Mouse (Mus musculus) lung, adult 2 months (tissue): Measurements from ENCODE around the gene Mtmr1.

Source experiments
- CTCF ChIP-seq: fragments of 200-500 bp; IDR thresholded peaks from 2 replicates; pipeline ENCODE4 v1.5.1; 2011; ENCODE audit warnings: mild to moderate bottlenecking, low read length, control low read depth; ENCODE audit not compliant: insufficient read depth
- POLR2A ChIP-seq: fragments of 200-500 bp; IDR thresholded peaks from 2 replicates; pipeline ENCODE4 v1.6.1; 2011; ENCODE audit warnings: low read depth, mild to moderate bottlenecking, control low read depth, low read length, borderline replicate concordance; ENCODE audit errors: extremely low read depth

DNA sequence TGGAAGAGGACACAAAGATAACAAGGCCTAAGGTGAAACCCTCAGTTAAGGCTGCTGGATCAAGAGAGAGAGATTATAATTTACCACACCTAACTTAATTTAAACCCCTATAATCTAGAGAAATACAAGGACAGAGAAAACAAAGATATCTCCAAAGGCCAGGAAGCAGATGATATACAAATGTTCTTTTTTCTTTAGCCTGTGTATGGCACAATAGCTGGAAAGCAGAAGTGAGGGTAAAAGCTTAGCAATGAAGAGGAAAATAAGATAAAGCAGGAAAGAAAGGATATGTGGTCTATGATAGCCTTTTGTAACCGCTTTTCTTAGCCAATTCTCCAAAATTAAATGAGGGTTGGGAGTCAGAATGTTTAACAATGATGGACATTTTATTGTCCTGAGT, 9.2 kb upstream of the Mtmr1 start:
- TF ChIP-seq POLR2A (no peak), CTCF (no peak)
